Mouse (Mus musculus) bone marrow macrophage, adult 2 months (primary cell): ENCODE data around the gene Gfm2.

Source experiments
- CTCF ChIP-seq: IDR thresholded peaks from 2 replicates; pipeline ENCODE4 v1.5.1; 2012; ENCODE audit warnings: low read depth, mild to moderate bottlenecking, low read length, moderate library complexity
- POLR2A ChIP-seq: IDR thresholded peaks from 2 replicates; pipeline ENCODE4 v1.6.1; 2012; ENCODE audit warnings: mild to moderate bottlenecking, low read depth, low read length, borderline replicate concordance

GRCm38 (mm10) chr13:97145834-97146233, 8.1 kb downstream of the Gfm2 start:
- no peak for TF ChIP-seq CTCF
- TF ChIP-seq POLR2A: no peak
